Mouse (Mus musculus) heart, adult 2 months (tissue): ENCODE measurements around the gene Wnt11. TPM values are rescaled to one million over a fixed set of nuclear protein-coding genes. Genes with fewer than 3 reads are reported as not detected.

Experiments
- DNase-seq, 2 experiments: peaks; one replicate each; pipeline ENCODE4 v3.0.0; 2021
- H3K27ac ChIP-seq: fragments of 200-600 bp; 2 replicates; pipeline ENCODE4 v1.8.1; 2022
- H3K27me3 ChIP-seq: fragments of 200-500 bp; 2 replicates; pipeline ENCODE4 v1.6.1; 2012; ENCODE audit warnings: mild to moderate bottlenecking, low read length, inconsistent platforms, mixed read lengths; ENCODE audit not compliant: control insufficient read depth, insufficient read depth
- H3K36me3 ChIP-seq: fragments of 200-500 bp; 2 replicates; pipeline ENCODE4 v1.6.1; 2012; ENCODE audit warnings: low read length, inconsistent platforms; ENCODE audit not compliant: control insufficient read depth, insufficient read depth
- H3K4me1 ChIP-seq: fragments of 200-500 bp; 2 replicates; pipeline ENCODE4 v1.6.1; 2011; ENCODE audit warnings: low read length; ENCODE audit not compliant: control insufficient read depth, insufficient read depth
- H3K4me3 ChIP-seq: fragments of 200-600 bp; 2 replicates; pipeline ENCODE4 v1.8.1; 2022
- H3K79me2 ChIP-seq: fragments of 200-500 bp; replicated peaks from 2 replicates; pipeline ENCODE4 v1.6.1; 2012; ENCODE audit warnings: mild to moderate bottlenecking, inconsistent platforms, low read length, moderate library complexity, mixed read lengths; ENCODE audit not compliant: control insufficient read depth, insufficient read depth
- H3K9ac ChIP-seq: fragments of 200-500 bp; 2 replicates; pipeline ENCODE4 v1.6.1; 2012; ENCODE audit warnings: low read depth, mild to moderate bottlenecking, control low read depth, inconsistent platforms, low read length, mixed read lengths
- CTCF ChIP-seq: fragments of 200-600 bp; IDR thresholded peaks from 2 replicates; pipeline ENCODE4 v1.8.1; 2022; ENCODE audit warnings: antibody characterized with exemption, mild to moderate bottlenecking, moderate library complexity
- EP300 ChIP-seq: fragments of 200-500 bp; IDR thresholded peaks from 2 replicates; pipeline ENCODE4 v1.6.1; 2011; ENCODE audit warnings: low read depth, low read length, control low read depth; ENCODE audit not compliant: insufficient read depth
- POLR2A ChIP-seq: fragments of 200-500 bp; IDR thresholded peaks from 2 replicates; pipeline ENCODE4 v1.6.1; 2011; ENCODE audit warnings: mild to moderate bottlenecking, low read depth, low read length, control low read depth; ENCODE audit not compliant: insufficient read depth
- WGBS: fragments of 180-500 bp; shearing (Covaris S2); methylation state at CpG from one replicate; pipeline ENCODE4 v1.1.7; 2018; 5-methylcytosine and 5-hydroxymethylcytosine counted together
- intact Hi-C: fragments of 180-260 bp; cut with DNase I; formaldehyde crosslinking; loops from one replicate; pipeline ENCODE4 v1.15.1; 2025
- polyA plus RNA-seq: library from polyadenylated mRNA; depleted of rRNA; stranded (reverse); fragments of >200 nt; gene quantifications from 2 replicates; pipeline ENCODE4 v1.2.3, GENCODE M21; 2012
- total RNA-seq, 2 experiments: library from RNA; stranded (reverse); gene quantifications; 2 replicates each; pipeline ENCODE4 v1.2.3; 2021

Gene Wnt11
- total and polyA plus RNA-seq, 3 experiments: 4.8 to 9.0 (median 7.3) TPM

DNA sequence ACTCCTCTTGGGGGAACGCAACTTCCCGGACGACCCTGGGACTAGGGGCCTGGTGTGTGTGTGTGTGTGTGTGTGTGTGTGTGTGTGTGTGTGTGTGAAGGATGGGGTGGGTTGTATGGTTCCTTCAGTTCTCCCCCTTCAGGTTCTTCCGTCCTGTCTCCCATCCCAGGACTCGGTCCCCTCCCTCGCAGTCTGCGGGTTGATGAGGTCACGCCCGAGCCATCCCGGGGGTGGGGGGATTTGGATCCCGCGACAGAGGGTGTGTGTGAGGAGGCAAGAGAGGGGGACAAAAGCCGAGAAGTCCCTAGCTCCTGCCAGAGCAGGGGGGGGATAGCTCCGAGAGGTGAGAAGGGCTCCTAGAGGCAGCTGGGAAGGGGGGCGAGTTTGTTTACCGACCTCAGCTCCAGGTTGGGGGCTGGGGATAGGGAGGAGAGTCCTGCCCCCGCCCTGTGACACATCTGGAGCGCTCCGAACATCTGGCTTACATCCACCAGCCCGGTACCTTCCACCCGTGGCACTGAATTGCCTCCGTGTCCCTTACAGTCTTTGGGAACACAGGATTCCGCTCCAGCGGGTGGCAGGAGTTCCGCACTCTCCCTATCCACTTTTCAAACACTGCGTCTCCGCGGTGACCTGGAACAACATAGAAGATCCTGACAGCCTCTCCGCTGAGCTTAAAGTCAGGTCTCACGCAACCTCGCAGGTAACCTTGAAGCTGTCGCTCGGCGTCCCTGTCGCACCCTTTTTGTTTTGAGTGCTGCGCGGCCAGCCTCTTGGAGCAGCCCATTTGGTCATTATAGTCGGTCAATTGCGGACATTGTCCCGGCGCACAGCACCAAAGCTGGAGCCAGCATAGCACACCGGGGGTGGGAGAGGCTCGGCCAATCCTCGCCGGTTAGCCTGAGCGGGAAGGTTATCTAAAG is 868 bp downstream of the Wnt11 start:
- Histone ChIP-seq H3K27me3 (peaks cover 3% of the 10 kb centered on the region; the same call in 1 of the 2 replicates), H3K36me3 (no peaks in the 10 kb centered on the region), H3K79me2 (no peaks in the 10 kb centered on the region), H3K9ac (peak overlapping the region; percentile 79), H3K4me1 (peaks cover 7% of the 10 kb centered on the region), H3K27ac (peak overlapping the region; percentile 21; the same call in 1 of the 2 replicates), H3K4me3 (peak overlapping the region; percentile 64)
- WGBS: 1% methylated on average over 46 of the region's 46 CpGs
- intact Hi-C loops: loop anchor here (2.0 to 10.0 kb wide), 2 partner anchors 19 to 351 kb away; partner anchors contain the start of gene Lrrc32
- TF ChIP-seq POLR2A (no peak), EP300 (no peak), CTCF (no peak)
- peak; percentile 52 to 61 for DNase-seq

DNA sequence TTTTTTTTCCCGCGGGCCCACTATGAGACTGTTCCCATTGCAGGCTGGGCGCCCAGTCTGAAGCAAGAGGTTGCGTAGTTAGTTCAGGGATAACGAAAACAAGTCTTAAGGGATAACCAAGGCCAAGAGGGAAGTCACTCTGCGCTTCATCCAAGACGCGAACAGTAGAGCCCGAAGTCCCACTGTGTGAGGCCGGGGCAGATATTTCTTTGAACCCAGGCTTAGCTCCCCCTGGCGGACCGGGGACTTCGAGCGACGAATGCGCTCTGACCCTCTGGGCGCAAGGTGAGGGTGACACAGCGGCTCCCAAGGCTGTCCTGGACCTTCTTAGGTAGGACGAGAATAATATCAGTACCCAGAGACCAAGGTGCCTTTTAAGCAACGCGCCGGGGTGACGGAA is 1.7 kb downstream of the Wnt11 start:
- H3K4me1 ChIP-seq: peaks cover 7% of the 10 kb centered on the region
- WGBS: 4% methylated on average over 23 of the region's 23 CpGs
- intact Hi-C loops: loop anchor here (2.0 to 10.0 kb wide), 2 partner anchors 20 to 352 kb away; partner anchors contain the start of gene Lrrc32
- peak; percentile 88 for TF ChIP-seq CTCF
- no peak for TF ChIP-seq POLR2A
- TF ChIP-seq EP300: 0 out of 2 replicates have a peak, but pooled peaks have one; percentile 9
- H3K27ac ChIP-seq: peak overlapping the region; percentile 21; the same call in 1 of the 2 replicates
- peaks cover 3% of the 10 kb centered on the region; the same call in 1 of the 2 replicates for H3K27me3 ChIP-seq
- H3K4me3 ChIP-seq: peak overlapping the region; percentile 64
- no peaks in the 10 kb centered on the region for H3K36me3 ChIP-seq
- DNase-seq: peak; percentile 82 to 88
- peak overlapping the region; percentile 12; the same call in 1 of the 2 replicates for H3K9ac ChIP-seq
- H3K79me2 ChIP-seq: no peaks in the 10 kb centered on the region

DNA sequence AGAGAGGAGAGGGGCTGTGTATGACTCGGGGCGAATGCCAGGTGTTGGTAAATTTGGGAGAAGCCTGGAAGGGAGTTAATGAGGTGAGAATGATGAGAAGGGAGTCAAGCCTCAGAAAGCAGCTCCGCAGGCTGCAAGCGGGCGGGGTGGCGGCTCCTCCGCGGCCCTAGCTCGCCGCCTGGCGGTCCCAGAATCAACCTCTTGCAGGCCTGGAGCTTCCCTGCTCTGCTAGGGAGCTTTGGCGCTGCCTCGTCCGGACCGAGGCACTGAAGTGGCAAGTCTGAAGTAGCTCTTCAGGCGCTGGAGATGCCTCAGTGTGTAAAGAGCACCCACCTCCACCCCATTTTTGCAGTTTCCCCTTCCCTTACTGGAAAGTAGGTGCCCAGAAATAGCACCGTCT is 3.0 kb downstream of the Wnt11 start:
- peaks cover 3% of the 10 kb centered on the region; the same call in 1 of the 2 replicates for H3K27me3 ChIP-seq
- peak overlapping the region; percentile 57; the same call in 1 of the 2 replicates for H3K4me3 ChIP-seq
- H3K36me3 ChIP-seq: no peaks in the 10 kb centered on the region
- peaks cover 7% of the 10 kb centered on the region for H3K4me1 ChIP-seq
- no peak overlapping the region for H3K27ac ChIP-seq
- WGBS: under 1% methylated on average over 17 of the region's 17 CpGs
- DNase-seq: peak; percentile 87 to 89
- intact Hi-C loops: loop anchor here (1.0 to 10.0 kb wide), 5 partner anchors 21 to 353 kb away; partner anchors contain the start of gene Lrrc32
- H3K9ac ChIP-seq: no peak overlapping the region
- H3K79me2 ChIP-seq: no peaks in the 10 kb centered on the region
- TF ChIP-seq CTCF (peak; percentile 92), EP300 (peak; percentile 18; the same call in 1 of the 2 replicates), POLR2A (no peak)

DNA sequence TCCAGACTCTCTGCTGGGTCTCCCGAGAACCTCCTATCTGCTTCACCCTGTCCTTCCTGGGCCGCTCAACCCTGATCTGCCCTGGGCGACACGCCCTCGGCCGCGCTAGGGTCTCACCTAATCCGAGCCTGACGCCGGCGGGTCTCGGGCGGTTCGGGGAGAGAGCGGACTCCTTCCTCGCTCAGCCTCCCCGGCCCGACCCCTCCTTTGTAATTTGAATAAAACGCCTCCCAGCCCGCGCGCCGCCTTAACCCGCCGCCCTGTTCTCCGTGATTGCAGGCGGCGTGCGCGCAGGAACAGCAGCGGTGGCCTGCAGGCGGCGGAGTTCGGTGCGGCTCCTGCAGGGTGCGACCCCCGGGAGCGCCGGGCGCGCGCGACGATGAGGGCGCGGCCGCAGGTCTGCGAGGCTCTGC is 3.8 kb downstream of the Wnt11 start:
- Histone ChIP-seq H3K9ac (peak overlapping the region; percentile 43), H3K27ac (no peak overlapping the region), H3K27me3 (peaks cover 3% of the 10 kb centered on the region; the same call in 1 of the 2 replicates), H3K79me2 (no peaks in the 10 kb centered on the region), H3K4me3 (peak overlapping the region; percentile 57), H3K4me1 (peaks cover 7% of the 10 kb centered on the region), H3K36me3 (no peaks in the 10 kb centered on the region)
- intact Hi-C loops: loop anchor here (1.0 to 10.0 kb wide), 4 partner anchors 60 to 354 kb away; partner anchors contain the start of gene Lrrc32
- TF ChIP-seq CTCF: peak; percentile 73
- no peak for TF ChIP-seq EP300
- DNase-seq: peak; percentile 64 to 72
- WGBS: under 1% methylated on average over 48 of the region's 48 CpGs

DNA sequence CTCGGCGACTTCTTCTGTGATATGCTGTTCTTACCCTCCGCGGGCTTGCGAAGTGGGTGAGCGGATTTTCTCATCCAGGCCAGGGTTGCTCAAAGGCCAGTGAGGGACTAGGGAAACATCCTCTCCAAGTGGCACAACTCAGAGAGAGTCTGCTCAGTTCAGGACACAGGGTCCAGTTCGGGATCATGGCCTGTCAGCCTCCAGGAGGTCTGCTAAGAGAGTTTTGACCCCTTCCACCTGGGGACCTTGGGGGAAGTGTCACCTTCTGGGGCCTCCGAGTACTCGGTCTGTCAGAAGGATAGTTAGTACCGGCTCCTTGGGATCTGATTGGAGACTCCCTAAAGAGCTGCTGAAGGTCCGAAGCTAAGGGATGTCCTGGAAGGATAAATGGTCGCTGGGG is 4.4 kb downstream of the Wnt11 start:
- 32% methylated on average over 12 of the region's 12 CpGs for WGBS
- Histone ChIP-seq H3K27ac (no peak overlapping the region), H3K4me3 (peak overlapping the region; percentile 57), H3K4me1 (peaks cover 7% of the 10 kb centered on the region), H3K27me3 (peaks cover 3% of the 10 kb centered on the region; the same call in 1 of the 2 replicates), H3K9ac (peak overlapping the region; percentile 43; the same call in 1 of the 2 replicates), H3K79me2 (no peaks in the 10 kb centered on the region), H3K36me3 (no peaks in the 10 kb centered on the region)
- TF ChIP-seq EP300 (no peak), CTCF (no peak), POLR2A (no peak)
- DNase-seq: no peak
- intact Hi-C loops: loop anchor here (2.0 to 10.0 kb wide), 3 partner anchors 61 to 355 kb away; partner anchors contain the start of gene Lrrc32
